Mouse (Mus musculus) liver, postnatal 0 days (tissue): ENCODE data around the gene Impad1.

Source experiments
- CTCF ChIP-seq: sonication (generic); IDR thresholded peaks from 2 replicates; pipeline ENCODE4 v1.5.1; 2016; ENCODE audit warnings: antibody characterized with exemption, low read depth
- EP300 ChIP-seq: IDR thresholded peaks from 2 replicates; pipeline ENCODE4 v1.6.1; 2016; ENCODE audit warnings: antibody characterized with exemption, low read depth, mild to moderate bottlenecking

DNA sequence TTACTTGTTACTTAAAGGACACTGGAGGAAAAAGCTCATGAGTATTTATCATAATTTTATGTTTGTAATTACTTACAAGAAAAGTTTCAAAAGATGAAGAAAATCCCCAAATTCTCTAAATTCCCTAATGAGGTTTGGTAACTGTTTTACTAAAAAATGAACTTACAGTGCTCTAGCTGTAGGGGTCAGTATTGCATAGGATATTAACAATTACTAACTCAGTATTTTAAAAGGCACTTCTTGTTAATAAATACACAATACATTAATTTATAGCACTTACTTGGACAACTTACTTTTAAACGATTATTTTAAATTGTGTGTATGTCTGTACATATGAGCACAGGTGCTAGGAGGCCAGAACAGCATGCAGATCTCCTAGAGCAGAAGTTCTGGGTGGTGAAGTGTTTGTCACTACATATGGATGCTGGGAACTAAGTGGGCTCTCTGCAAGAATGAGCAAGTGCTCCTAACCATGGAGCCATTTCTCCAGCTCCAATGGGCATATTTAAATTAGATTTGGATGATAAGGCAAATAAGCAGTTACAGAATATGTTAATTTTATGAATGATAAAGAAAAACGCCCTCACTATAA lies 21.5 kb downstream of the Impad1 start:
- peak; percentile 53 for TF ChIP-seq CTCF
- TF ChIP-seq EP300, result no peak
